Comparison of ENCODE assay signal across 18 mouse cellular contexts in genomic region chr16:9523314-9523713, GRCm38 (mm10).
"Had no signal": no experiment of that assay in that cellular context is flagged by ENCODE, and none has a peak within 500 bp of the region (broad histone marks: within the 10 kb centered on the region; RNA-seq: fewer than 3 reads in every experiment).

No protein-coding gene starts in this region.

- H3K27ac ChIP-seq: kidney, embryonic 15.5 days; limb, embryonic 13.5 days; liver, embryonic 15.5 days; midbrain, embryonic 10.5 days; neural tube, embryonic 12.5 days; stomach, embryonic 15.5 days had no signal

- H3K4me1 ChIP-seq: kidney, embryonic 15.5 days; limb, embryonic 13.5 days; liver, embryonic 15.5 days; midbrain, embryonic 10.5 days; neural tube, embryonic 12.5 days; stomach, embryonic 15.5 days had no signal

- ATAC-seq: intestine, embryonic 16.5 days had no signal

- H3K27me3 ChIP-seq: kidney, embryonic 15.5 days; limb, embryonic 13.5 days; liver, embryonic 15.5 days; neural tube, embryonic 12.5 days; stomach, embryonic 15.5 days had no signal

- H3K36me3 ChIP-seq: kidney, embryonic 15.5 days; limb, embryonic 13.5 days; liver, embryonic 15.5 days; midbrain, embryonic 10.5 days; neural tube, embryonic 12.5 days; stomach, embryonic 15.5 days had no signal

- H3K9me3 ChIP-seq: kidney, embryonic 15.5 days; limb, embryonic 13.5 days; liver, embryonic 15.5 days; stomach, embryonic 15.5 days had no signal

- H3K4me3 ChIP-seq: kidney, embryonic 15.5 days; limb, embryonic 13.5 days; liver, embryonic 15.5 days; midbrain, embryonic 10.5 days; myocyte; neural tube, embryonic 12.5 days; stomach, embryonic 15.5 days had no signal

- H3K4me2 ChIP-seq: kidney, embryonic 15.5 days; limb, embryonic 13.5 days; liver, embryonic 15.5 days; lung, embryonic 14.5 days; neural tube, embryonic 12.5 days; stomach, embryonic 15.5 days had no signal

- H3K9ac ChIP-seq: kidney, embryonic 15.5 days; limb, embryonic 13.5 days; liver, embryonic 15.5 days; lung, embryonic 14.5 days; neural tube, embryonic 12.5 days; stomach, embryonic 15.5 days had no signal

- DNase-seq: kidney, adult 2 months; kidney, postnatal 14 days; layer of hippocampus, adult 9-11 months; layer of hippocampus, postnatal 36 days; left cerebral cortex, postnatal 4 days; lung, embryonic 14.5 days; lung, postnatal 10 days; lung, postnatal 4 days; midbrain, embryonic 14.5 days; thymus, postnatal 14 days had no signal
